Mouse (Mus musculus) heart, embryonic 15.5 days (tissue): ENCODE measurements at regions not wholly inside any gene's neighbourhood (a gene's known extent, or its start where the extent isn't known, plus 50 kb on each side); places are given as distances from the start of the nearest gene placed in this dataset.

Experiments used
- ATAC-seq: fragments of 200-750 bp; cut with Nextera tagmentation; replicated peaks from 2 replicates; pipeline ENCODE4 v1.8.0; 2017; ENCODE audit warnings: low read depth, moderate TSS enrichment; ENCODE audit not compliant: insufficient number of reproducible peaks, insufficient read depth, low FRiP score
- H3K27ac ChIP-seq: fragments of 300-500 bp; sonication (generic); 2 replicates; pipeline ENCODE4 v1.5.1; 2015; ENCODE audit warnings: mild to moderate bottlenecking, inconsistent platforms
- H3K27me3 ChIP-seq: fragments of 300-500 bp; sonication (generic); 2 replicates; pipeline ENCODE4 v1.6.1; 2015; ENCODE audit warnings: inconsistent platforms
- H3K36me3 ChIP-seq: fragments of 300-500 bp; sonication (generic); 2 replicates; pipeline ENCODE4 v1.6.1; 2015; ENCODE audit warnings: mild to moderate bottlenecking, inconsistent platforms
- H3K4me1 ChIP-seq: fragments of 300-500 bp; sonication (generic); replicated peaks from 2 replicates; pipeline ENCODE4 v1.6.1; 2015; ENCODE audit warnings: inconsistent platforms
- H3K4me2 ChIP-seq: fragments of 300-500 bp; sonication (generic); 2 replicates; pipeline ENCODE4 v1.6.1; 2015; ENCODE audit warnings: inconsistent platforms, mild to moderate bottlenecking, moderate library complexity
- H3K4me3 ChIP-seq: fragments of 300-500 bp; sonication (generic); 2 replicates; pipeline ENCODE4 v1.5.1; 2015; ENCODE audit warnings: mild to moderate bottlenecking, inconsistent platforms
- H3K9ac ChIP-seq: fragments of 300-500 bp; sonication (generic); 2 replicates; pipeline ENCODE4 v1.6.1; 2015; ENCODE audit warnings: mild to moderate bottlenecking, inconsistent platforms
- H3K9me3 ChIP-seq: fragments of 300-500 bp; sonication (generic); replicated peaks from 2 replicates; pipeline ENCODE4 v1.6.1; 2016; ENCODE audit warnings: inconsistent platforms
- WGBS: fragments of 180-500 bp; shearing (Covaris S2); methylation state at CpG from one replicate; pipeline ENCODE4 v1.1.7; 2015; ENCODE audit warnings: mixed read lengths; 5-methylcytosine and 5-hydroxymethylcytosine counted together

DNA sequence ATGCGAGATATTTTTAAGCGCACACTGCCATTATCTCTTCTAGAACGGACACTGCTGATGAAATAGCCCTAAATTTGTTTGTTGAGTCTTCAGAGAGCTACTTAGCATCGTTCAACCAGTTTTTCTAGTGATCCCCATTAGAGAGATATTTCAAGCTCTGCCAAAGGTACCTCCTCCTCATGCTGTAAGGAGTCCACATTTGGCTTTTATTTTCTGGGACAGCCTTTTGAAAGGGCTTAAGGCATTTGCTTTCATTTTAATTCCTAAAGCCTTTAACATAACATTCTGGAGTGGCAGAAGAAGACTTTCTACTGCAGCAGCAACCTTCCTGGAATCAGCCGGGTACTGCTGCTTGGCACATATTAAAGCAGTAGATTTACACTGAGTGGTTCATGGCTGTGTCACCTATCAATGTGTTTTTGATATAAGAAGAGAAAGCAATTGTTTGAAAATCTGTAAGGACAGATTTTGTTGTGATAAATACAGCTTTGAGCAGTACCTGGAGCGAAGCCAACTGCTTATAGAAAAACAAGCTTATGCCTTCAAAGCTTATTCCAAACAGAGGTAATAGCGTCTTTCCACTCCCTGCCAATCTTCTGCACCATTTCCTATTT is 267.5 kb upstream of the Dcn start:
- Histone ChIP-seq H3K27me3 (no peaks in the 10 kb centered on the region), H3K9me3 (no peaks in the 10 kb centered on the region), H3K4me2 (no peak overlapping the region), H3K4me1 (no peaks in the 10 kb centered on the region), H3K4me3 (no peak overlapping the region), H3K9ac (no peak overlapping the region), H3K27ac (no peak overlapping the region), H3K36me3 (no peaks in the 10 kb centered on the region)
- ATAC-seq: no peak
- WGBS: 76% methylated on average over 7 of the region's 7 CpGs

DNA sequence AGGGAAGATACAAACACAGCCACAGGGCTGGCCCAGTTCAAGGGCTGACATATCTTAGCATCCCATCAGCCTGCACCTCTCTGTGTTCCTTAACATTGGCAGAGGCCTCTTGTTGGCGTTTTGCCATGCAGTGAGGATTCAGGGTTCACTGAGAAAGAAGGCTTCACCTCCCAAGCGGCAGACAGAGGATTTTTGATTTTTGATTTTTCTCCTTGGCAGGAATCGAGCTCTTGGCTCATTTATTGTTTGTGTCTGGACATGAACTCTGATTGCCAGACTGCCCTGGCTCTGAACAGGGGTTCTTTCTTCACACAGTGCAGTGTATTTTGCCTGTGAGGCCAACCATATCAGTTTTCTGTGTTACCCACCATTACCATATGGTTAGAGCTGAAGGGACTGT is 259.9 kb upstream of the Dcn start:
- ATAC-seq: no peak
- H3K27ac ChIP-seq: no peak overlapping the region

DNA sequence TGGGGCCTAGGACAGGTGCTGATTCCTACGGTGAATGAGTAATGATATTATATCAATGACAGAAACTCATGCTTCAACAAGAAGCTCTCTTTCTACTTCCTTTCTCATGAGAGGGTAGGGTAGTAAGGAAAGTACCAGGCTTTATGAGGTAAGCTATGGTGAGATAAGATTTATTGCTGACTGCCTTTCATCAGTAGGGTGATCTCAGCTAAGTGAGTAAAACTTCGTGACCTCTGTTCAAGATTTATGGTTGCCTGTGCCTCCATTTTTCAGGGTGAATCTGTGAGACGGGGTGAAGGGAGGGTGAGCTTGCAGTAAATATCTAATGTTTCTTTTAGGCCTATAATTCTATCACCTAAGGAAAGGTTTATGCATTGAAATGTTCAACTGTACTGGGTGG is 259.0 kb upstream of the Dcn start:
- Histone ChIP-seq H3K4me2 (no peak overlapping the region), H3K36me3 (no peaks in the 10 kb centered on the region), H3K27me3 (no peaks in the 10 kb centered on the region), H3K9me3 (no peaks in the 10 kb centered on the region), H3K9ac (no peak overlapping the region), H3K4me1 (no peaks in the 10 kb centered on the region), H3K4me3 (no peak overlapping the region), H3K27ac (no peak overlapping the region)
- WGBS: 91% methylated on average over 3 of the region's 3 CpGs
- ATAC-seq: no peak

More for the DNA sequence above, 259.9 kb upstream of the Dcn start:
- no peaks in the 10 kb centered on the region for H3K36me3 ChIP-seq
- H3K4me1 ChIP-seq: no peaks in the 10 kb centered on the region
- no peak overlapping the region for H3K9ac ChIP-seq
- no peaks in the 10 kb centered on the region for H3K27me3 ChIP-seq
- no peak overlapping the region for H3K4me2 ChIP-seq
- no peak overlapping the region for H3K4me3 ChIP-seq
- H3K9me3 ChIP-seq: no peaks in the 10 kb centered on the region
- 55% methylated on average over 3 of the region's 3 CpGs for WGBS

DNA sequence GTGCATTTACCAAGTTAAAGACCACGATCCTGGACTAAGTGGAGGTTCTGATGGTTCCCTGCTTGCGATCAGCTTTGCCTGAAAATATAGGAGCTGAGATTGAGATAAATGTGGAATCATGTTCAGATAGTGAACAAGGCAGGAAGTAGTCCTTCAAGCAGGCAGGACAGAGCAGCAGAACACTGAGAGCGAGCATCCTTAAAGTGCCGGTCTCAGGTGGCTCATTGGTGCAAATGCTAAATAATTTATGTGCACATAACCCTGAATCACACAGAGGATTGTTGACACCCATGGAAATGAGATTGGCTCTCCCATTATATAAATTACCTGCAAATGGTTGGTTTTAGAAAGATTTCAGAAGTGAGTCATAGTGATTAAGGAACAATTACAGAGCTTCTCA is 243.8 kb upstream of the Dcn start:
- H3K9me3 ChIP-seq: no peaks in the 10 kb centered on the region
- no peak overlapping the region for H3K4me2 ChIP-seq
- 79% methylated on average over 4 of the region's 4 CpGs for WGBS

DNA sequence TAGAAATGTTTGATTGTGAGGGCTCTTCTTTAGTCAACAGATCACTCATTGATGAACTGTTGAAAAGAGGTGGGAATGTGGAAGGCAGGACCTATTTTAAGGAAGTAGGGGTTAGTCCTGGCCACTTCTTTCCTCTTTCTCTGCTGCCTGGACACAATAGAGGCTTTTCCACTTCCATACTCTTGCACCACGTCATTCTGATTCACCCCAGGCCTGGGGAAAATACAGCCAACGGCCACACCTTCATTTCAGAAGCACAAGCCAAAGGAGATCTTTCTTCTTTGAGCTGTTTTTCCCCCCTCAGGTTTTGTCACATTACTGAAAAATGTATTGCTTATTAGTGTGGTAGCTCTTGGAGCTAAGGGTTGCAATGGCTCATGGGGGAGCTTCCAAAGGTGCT is 237.9 kb upstream of the Dcn start:
- no peak overlapping the region for H3K9ac ChIP-seq
- H3K4me1 ChIP-seq: no peaks in the 10 kb centered on the region
- 52% methylated on average over 2 of the region's 2 CpGs for WGBS
- H3K27ac ChIP-seq: no peak overlapping the region
- no peaks in the 10 kb centered on the region for H3K27me3 ChIP-seq
- ATAC-seq: no peak
- no peaks in the 10 kb centered on the region for H3K9me3 ChIP-seq
- no peak overlapping the region for H3K4me3 ChIP-seq
- H3K36me3 ChIP-seq: no peaks in the 10 kb centered on the region
- H3K4me2 ChIP-seq: no peak overlapping the region

More for the DNA sequence above, 243.8 kb upstream of the Dcn start:
- Histone ChIP-seq H3K4me3 (no peak overlapping the region), H3K27me3 (no peaks in the 10 kb centered on the region), H3K36me3 (no peaks in the 10 kb centered on the region), H3K4me1 (no peaks in the 10 kb centered on the region), H3K9ac (no peak overlapping the region), H3K27ac (no peak overlapping the region)
- no peak for ATAC-seq

DNA sequence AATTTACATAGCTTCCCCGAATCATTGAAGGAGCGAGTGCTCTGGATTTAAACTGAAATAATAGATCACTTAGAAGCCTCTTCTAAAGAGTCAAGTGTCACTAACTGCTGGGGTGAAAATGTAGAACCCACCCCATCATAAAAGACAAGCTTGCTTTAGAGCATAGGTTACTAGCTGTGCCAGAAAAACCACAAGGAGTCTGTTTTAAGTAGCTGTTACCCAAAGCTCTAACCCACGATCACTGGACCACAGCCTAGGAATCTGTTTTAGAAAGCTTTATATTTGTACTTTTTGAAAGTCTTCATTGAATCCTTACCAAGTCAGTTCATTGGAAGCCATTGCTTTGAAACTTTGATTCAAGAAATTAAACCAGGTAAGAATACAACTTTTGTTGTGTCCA is 233.7 kb upstream of the Dcn start:
- no peaks in the 10 kb centered on the region for H3K27me3 ChIP-seq
- WGBS: 79% methylated on average over 3 of the region's 3 CpGs
- ATAC-seq: no peak

DNA sequence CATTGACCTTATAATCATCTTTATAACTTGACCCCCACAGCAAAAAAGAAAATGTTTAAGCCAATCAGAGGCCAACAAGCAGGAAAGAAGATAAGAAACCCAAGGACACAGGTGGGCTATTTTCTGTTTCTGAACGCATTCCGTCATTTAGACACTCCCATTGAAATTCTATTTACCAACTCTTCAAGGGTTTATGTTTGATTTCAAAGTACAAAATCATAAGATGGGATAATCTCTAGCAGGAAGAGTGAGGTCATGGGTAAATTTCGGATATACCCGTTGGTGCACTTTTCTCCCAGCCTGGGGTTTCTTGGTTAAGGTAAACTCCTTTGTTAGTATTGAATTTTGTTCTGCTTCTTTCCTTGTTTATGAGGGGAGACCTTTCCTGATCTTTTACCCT is 230.9 kb upstream of the Dcn start:
- WGBS: 75% methylated on average over 4 of the region's 4 CpGs
- Histone ChIP-seq H3K4me2 (no peak overlapping the region), H3K27ac (no peak overlapping the region), H3K4me3 (no peak overlapping the region), H3K9me3 (no peaks in the 10 kb centered on the region), H3K36me3 (no peaks in the 10 kb centered on the region), H3K9ac (no peak overlapping the region), H3K4me1 (no peaks in the 10 kb centered on the region), H3K27me3 (no peaks in the 10 kb centered on the region)
- ATAC-seq: no peak

More for the DNA sequence above, 233.7 kb upstream of the Dcn start:
- Histone ChIP-seq H3K9me3 (no peaks in the 10 kb centered on the region), H3K4me1 (no peaks in the 10 kb centered on the region), H3K36me3 (no peaks in the 10 kb centered on the region), H3K4me3 (no peak overlapping the region), H3K9ac (no peak overlapping the region), H3K27ac (no peak overlapping the region), H3K4me2 (no peak overlapping the region)

DNA sequence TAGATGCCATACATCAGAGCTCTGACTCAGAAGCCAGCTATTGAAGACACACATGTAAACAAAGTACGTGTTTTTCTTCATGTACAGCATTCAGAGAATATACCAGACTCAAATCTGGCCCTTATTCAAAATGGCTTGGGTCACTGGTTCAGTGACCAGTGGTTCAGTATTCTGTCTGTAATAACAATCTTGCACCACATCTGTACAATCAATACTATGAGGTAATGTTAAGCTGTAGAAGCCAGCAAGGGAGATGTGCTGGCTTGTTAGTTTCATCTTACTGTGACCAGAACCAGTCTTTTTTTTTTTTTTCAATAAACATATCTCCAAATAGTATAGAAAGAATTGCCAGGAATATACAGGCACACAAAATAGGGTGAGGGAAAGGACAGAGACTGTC is 229.6 kb upstream of the Dcn start:
- Histone ChIP-seq H3K9ac (no peak overlapping the region), H3K4me2 (no peak overlapping the region), H3K27me3 (no peaks in the 10 kb centered on the region), H3K4me3 (no peak overlapping the region), H3K27ac (no peak overlapping the region), H3K9me3 (no peaks in the 10 kb centered on the region), H3K4me1 (no peaks in the 10 kb centered on the region), H3K36me3 (no peaks in the 10 kb centered on the region)
- 74% methylated on average over 1 of the region's 1 CpGs for WGBS
- no peak for ATAC-seq

DNA sequence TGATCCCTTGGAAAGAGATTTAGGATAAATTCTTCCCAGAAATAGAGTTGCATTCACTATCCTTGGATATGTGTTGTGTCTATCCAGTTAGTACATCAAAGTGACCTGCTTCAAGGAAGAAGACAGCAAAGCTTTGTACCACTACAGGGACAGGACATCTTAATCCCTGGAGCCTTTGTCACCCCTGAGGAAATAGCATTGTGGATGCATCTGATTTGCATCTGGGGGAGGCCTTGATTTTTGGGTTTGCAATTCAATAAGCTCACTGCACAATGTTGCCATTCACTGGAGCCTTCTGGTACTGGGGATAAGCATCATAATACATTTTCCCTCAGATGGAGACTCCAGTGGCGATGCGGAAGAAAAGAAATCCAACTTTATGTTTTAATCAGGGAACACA is 229.2 kb upstream of the Dcn start:
- no peaks in the 10 kb centered on the region for H3K36me3 ChIP-seq
- no peak for ATAC-seq
- no peak overlapping the region for H3K27ac ChIP-seq
- H3K4me1 ChIP-seq: no peaks in the 10 kb centered on the region
- H3K9ac ChIP-seq: no peak overlapping the region
- H3K27me3 ChIP-seq: no peaks in the 10 kb centered on the region
- no peak overlapping the region for H3K4me2 ChIP-seq
- H3K9me3 ChIP-seq: no peaks in the 10 kb centered on the region
- no peak overlapping the region for H3K4me3 ChIP-seq
- WGBS: 89% methylated on average over 2 of the region's 2 CpGs

DNA sequence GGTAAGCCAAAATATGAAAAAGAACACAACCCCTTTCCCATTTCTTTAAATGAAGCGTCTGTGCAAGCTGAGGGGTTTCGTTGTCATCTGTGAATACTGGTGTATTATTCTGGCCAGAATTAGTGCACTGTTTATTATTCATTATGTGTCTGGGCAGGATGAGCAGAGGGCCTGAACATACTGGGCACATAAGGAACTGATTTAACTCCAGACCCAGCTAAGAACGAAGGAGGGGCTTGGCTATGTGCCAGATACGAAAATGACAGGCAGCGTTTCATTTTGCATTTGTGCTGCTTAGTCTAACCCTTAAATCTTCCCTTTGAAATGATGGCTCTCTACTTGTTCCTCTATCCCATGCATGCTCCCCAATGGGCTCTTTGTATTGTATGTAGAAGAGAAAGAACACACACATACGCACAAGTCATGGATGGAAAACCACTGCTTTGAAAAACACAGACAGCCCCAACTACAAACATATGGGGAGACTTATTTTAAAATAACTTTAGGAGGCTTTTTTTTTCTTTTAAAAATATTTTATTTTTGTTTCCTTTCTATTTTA is 213.4 kb upstream of the Dcn start:
- H3K9ac ChIP-seq: no peak overlapping the region
- H3K4me1 ChIP-seq: no peaks in the 10 kb centered on the region
- H3K4me3 ChIP-seq: no peak overlapping the region
- H3K4me2 ChIP-seq: no peak overlapping the region
- 68% methylated on average over 6 of the region's 6 CpGs for WGBS
- no peaks in the 10 kb centered on the region for H3K9me3 ChIP-seq
- no peaks in the 10 kb centered on the region for H3K36me3 ChIP-seq
- ATAC-seq: no peak
- H3K27me3 ChIP-seq: no peaks in the 10 kb centered on the region
- H3K27ac ChIP-seq: no peak overlapping the region

DNA sequence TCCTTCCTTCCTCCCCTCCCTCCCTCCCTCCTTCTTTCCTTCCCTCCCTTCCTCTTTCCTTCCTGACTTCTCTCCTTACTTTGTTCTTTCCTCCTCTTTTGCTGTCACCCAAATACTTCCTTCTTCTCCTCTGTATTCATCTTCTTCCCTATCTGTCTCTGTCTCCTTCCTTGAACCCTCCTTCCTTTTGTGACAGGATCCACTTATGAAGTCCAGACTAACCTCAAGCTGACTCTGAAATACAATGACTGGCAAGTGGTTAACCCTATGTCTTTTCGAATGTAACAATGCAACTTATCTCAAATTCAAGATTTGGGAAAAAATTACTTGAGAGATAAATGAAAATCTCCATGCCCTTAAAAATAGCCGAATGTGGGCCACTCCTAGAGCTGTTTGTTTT is 197.0 kb upstream of the Dcn start:
- no peaks in the 10 kb centered on the region for H3K36me3 ChIP-seq
- no peaks in the 10 kb centered on the region for H3K9me3 ChIP-seq
- 52% methylated on average over 2 of the region's 2 CpGs for WGBS
- H3K27me3 ChIP-seq: no peaks in the 10 kb centered on the region
- H3K4me1 ChIP-seq: no peaks in the 10 kb centered on the region
- no peak overlapping the region; the same call in 1 of the 2 replicates for H3K27ac ChIP-seq
- no peak overlapping the region for H3K4me3 ChIP-seq
- H3K9ac ChIP-seq: no peak overlapping the region
- ATAC-seq: no peak
- H3K4me2 ChIP-seq: no peak overlapping the region

DNA sequence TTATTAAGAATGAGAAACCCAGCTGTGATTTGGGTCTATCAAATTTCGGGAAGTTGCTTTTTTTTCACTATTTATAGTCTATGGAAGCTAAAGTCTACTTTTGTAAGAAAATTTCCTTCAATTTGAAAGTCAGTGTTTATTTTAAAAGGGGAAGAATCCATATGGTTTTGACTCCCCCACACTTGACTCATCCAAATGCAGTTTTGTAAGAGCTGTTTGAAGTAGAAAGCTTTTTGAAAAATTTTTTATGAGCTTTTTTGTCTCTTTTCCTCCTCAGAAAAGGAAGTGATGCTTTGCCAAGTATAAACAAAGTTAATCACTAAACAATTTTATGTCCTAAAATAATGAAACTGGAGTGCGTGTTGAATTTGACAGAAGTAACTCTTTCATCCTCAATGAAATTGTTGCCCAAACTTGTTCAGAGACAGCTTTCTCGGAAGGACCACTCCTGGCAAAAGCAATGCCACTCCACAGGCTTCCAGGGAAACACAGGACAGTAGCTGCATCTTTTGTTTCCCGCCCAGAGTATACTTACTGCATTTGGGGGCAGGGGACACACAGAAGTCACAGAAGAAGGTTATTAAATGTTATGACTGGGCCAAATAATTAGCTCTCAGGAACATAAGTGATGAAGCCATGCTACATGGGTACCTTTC is 196.4 kb upstream of the Dcn start:
- no peak overlapping the region for H3K9ac ChIP-seq
- no peak overlapping the region for H3K4me3 ChIP-seq
- no peaks in the 10 kb centered on the region for H3K9me3 ChIP-seq
- H3K4me2 ChIP-seq: no peak overlapping the region
- H3K27ac ChIP-seq: no peak overlapping the region
- no peaks in the 10 kb centered on the region for H3K36me3 ChIP-seq
- no peaks in the 10 kb centered on the region for H3K27me3 ChIP-seq
- no peak for ATAC-seq
- H3K4me1 ChIP-seq: no peaks in the 10 kb centered on the region
- WGBS: 47% methylated on average over 4 of the region's 4 CpGs
